Mouse (Mus musculus) embryonic stem cell, embryonic (primary cell): Measurements from ENCODE around the gene Sgk2.

Experiments
- CTCF ChIA-PET, 4 experiments: fragments of 300-600 bp in 2 of 4; fragments of 350-600 bp in 2 of 4; sonication (Branson Sonifier 250); formaldehyde crosslinking; loops; one replicate each; lab custom pipeline; 2022; ENCODE audit warnings: inconsistent platforms in 2 of 4; lab: Charles Lee
- POLR2A ChIA-PET, 4 experiments: fragments of 300-600 bp in 2 of 4; fragments of 350-600 bp in 2 of 4; sonication (Branson Sonifier 250); formaldehyde crosslinking; loops; one replicate each; lab custom pipeline; 2022; ENCODE audit warnings: antibody characterized with exemption in 4 of 4, inconsistent platforms in 1 of 4; lab: Charles Lee

Gene Sgk2

GRCm38 (mm10) chr2:162987218-162987617 lies at the start of gene Sgk2:
Gene Sgk2 (plus strand): TSS chr2:162987330.
- POLR2A ChIA-PET, result interaction anchor here in 2 of 4 experiments (0.5 to 1.8 kb wide), 5 partner anchors 19 to 492 kb away, joined by 3 to 5 read pairs (median 3); no protein-coding TSS in a partner anchor
- CTCF ChIA-PET, result interaction anchor here (0.8 to 1.8 kb wide), 4 partner anchors 19 to 115 kb away, joined by 3 to 4 read pairs (median 4); no protein-coding TSS in a partner anchor

- ChIA-PET CTCF (interaction anchor here in 1 of 4 experiments (0.6 kb wide), 1 partner anchor 29 kb away, joined by 7 read pairs; no protein-coding TSS in a partner anchor), POLR2A (interaction anchor here (0.9 to 13.5 kb wide), 12 partner anchors 8 to 264 kb away, joined by 3 to 304 read pairs (median 8); partner anchors contain the start of genes Srsf6 (in 4 of the 4), L3mbtl1 (in 1 of the 4) and Tox2 (in 1 of the 4))
These were observed 47.6 kb upstream of the Sgk2 start for GRCm38 (mm10) chr2:162939562-162939961.

GRCm38 (mm10) chr2:162943148-162943846 lies 43.8 kb upstream of the Sgk2 start, which contains the start of gene L3mbtl1:
Gene L3mbtl1 (plus strand): TSS chr2:162943472.
- ChIA-PET POLR2A (interaction anchor here (0.6 to 16.5 kb wide), 24 partner anchors 8 to 376 kb away, joined by 3 to 304 read pairs (median 4); partner anchors contain the start of gene Srsf6 (in 3 of the 4)), CTCF (interaction anchor here in 2 of 4 experiments (0.6 to 1.3 kb wide), 4 partner anchors 12 to 55 kb away, joined by 3 to 4 read pairs (median 4); no protein-coding TSS in a partner anchor)

- ChIA-PET CTCF (interaction anchor here in 1 of 4 experiments (1.1 to 1.3 kb wide), 3 partner anchors 13 to 55 kb away, joined by 3 to 4 read pairs (median 3); no protein-coding TSS in a partner anchor), POLR2A (interaction anchor here (0.6 to 16.5 kb wide), 17 partner anchors 8 to 145 kb away, joined by 3 to 304 read pairs (median 4); partner anchors contain the start of gene Srsf6 (in 3 of the 4))
These were observed 43.2 kb upstream of the Sgk2 start for GRCm38 (mm10) chr2:162943931-162944330.

- ChIA-PET CTCF (interaction anchor here in 2 of 4 experiments (1.4 to 2.6 kb wide), 4 partner anchors 10 to 52 kb away, joined by 3 to 6 read pairs (median 6); no protein-coding TSS in a partner anchor), POLR2A (interaction anchor here (1.1 to 16.5 kb wide), 11 partner anchors 9 to 144 kb away, joined by 3 to 304 read pairs (median 5); partner anchors contain the start of gene Srsf6 (in 3 of the 4))
These were observed 40.2 kb upstream of the Sgk2 start for GRCm38 (mm10) chr2:162946964-162947363.

GRCm38 (mm10) chr2:162947736-162948135 lies 39.4 kb upstream of the Sgk2 start:
- ChIA-PET POLR2A (interaction anchor here (0.8 to 16.5 kb wide), 24 partner anchors 8 to 399 kb away, joined by 3 to 304 read pairs (median 3); partner anchors contain the start of gene Srsf6 (in 3 of the 4)), CTCF (interaction anchor here in 2 of 4 experiments (0.8 to 2.6 kb wide), 9 partner anchors 9 to 305 kb away, joined by 3 to 6 read pairs (median 4); no protein-coding TSS in a partner anchor)

GRCm38 (mm10) chr2:162948221-162948620 lies 38.9 kb upstream of the Sgk2 start:
- ChIA-PET CTCF (interaction anchor here in 2 of 4 experiments (0.8 to 2.6 kb wide), 9 partner anchors 8 to 304 kb away, joined by 3 to 6 read pairs (median 4); no protein-coding TSS in a partner anchor), POLR2A (interaction anchor here (0.8 to 16.5 kb wide), 26 partner anchors 9 to 398 kb away, joined by 3 to 304 read pairs (median 4); partner anchors contain the start of gene Srsf6 (in 3 of the 4))

- POLR2A ChIA-PET, result interaction anchor here in 2 of 4 experiments (1.3 to 16.5 kb wide), 3 partner anchors 10 to 15 kb away, joined by 4 to 304 read pairs (median 4); partner anchors contain the start of gene Srsf6 (in 1 of the 2)
- CTCF ChIA-PET, result no interaction called here
These were observed 36.4 kb upstream of the Sgk2 start for GRCm38 (mm10) chr2:162950776-162951175.

- ChIA-PET POLR2A (interaction anchor here in 2 of 4 experiments (1.2 to 16.5 kb wide), 3 partner anchors 9 to 26 kb away, joined by 4 to 304 read pairs (median 12); partner anchors contain the start of gene Srsf6 (in 2 of the 2)), CTCF (interaction anchor here in 3 of 4 experiments (0.6 to 2.0 kb wide), 10 partner anchors 9 to 280 kb away, joined by 3 to 8 read pairs (median 4); no protein-coding TSS in a partner anchor)
These were observed 30.3 kb upstream of the Sgk2 start for GRCm38 (mm10) chr2:162956843-162957242.

- ChIA-PET CTCF (interaction anchor here in 3 of 4 experiments (0.6 to 1.3 kb wide), 5 partner anchors 13 to 379 kb away, joined by 3 to 5 read pairs (median 5); no protein-coding TSS in a partner anchor), POLR2A (interaction anchor here in 3 of 4 experiments (0.6 to 3.3 kb wide), 17 partner anchors 11 to 458 kb away, joined by 3 to 14 read pairs (median 4); no protein-coding TSS in a partner anchor)
These were observed 25.8 kb upstream of the Sgk2 start for GRCm38 (mm10) chr2:162961321-162961720.

GRCm38 (mm10) chr2:162966734-162967133 lies 20.4 kb upstream of the Sgk2 start:
- ChIA-PET CTCF (interaction anchor here in 2 of 4 experiments (1.0 to 1.7 kb wide), 3 partner anchors 10 to 135 kb away, joined by 3 to 4 read pairs (median 4); no protein-coding TSS in a partner anchor), POLR2A (interaction anchor here in 2 of 4 experiments (1.0 to 3.0 kb wide), 2 partner anchors 11 to 35 kb away, joined by 3 to 14 read pairs; partner anchors contain the start of gene Srsf6 (in 1 of the 2))

- CTCF ChIA-PET, result interaction anchor here (0.6 to 2.0 kb wide), 73 partner anchors 8 to 1894 kb away, joined by 3 to 19 read pairs (median 3); partner anchors contain the start of gene Sgk2 (in 3 of the 4)
These were observed 18.8 kb upstream of the Sgk2 start for GRCm38 (mm10) chr2:162968357-162968756.

GRCm38 (mm10) chr2:162969101-162969500 lies 18.0 kb upstream of the Sgk2 start:
- POLR2A ChIA-PET, result interaction anchor here in 1 of 4 experiments (1.3 to 1.7 kb wide), 2 partner anchors 20 to 28 kb away, joined by 4 to 5 read pairs; no protein-coding TSS in a partner anchor
- CTCF ChIA-PET, result interaction anchor here in 3 of 4 experiments (0.6 to 2.0 kb wide), 11 partner anchors 9 to 371 kb away, joined by 3 to 12 read pairs (median 3); partner anchors contain the start of gene Sgk2 (in 1 of the 3)

More at GRCm38 (mm10) chr2:162968357-162968756, 18.8 kb upstream of the Sgk2 start:
- POLR2A ChIA-PET, result interaction anchor here in 3 of 4 experiments (0.6 to 3.0 kb wide), 13 partner anchors 10 to 164 kb away, joined by 3 to 14 read pairs (median 3); partner anchors contain the start of genes Sgk2 (in 1 of the 3) and Srsf6 (in 1 of the 3)

- ChIA-PET CTCF (no interaction called here), POLR2A (no interaction called here)
These were observed 16.2 kb upstream of the Sgk2 start for GRCm38 (mm10) chr2:162970896-162971295.

GRCm38 (mm10) chr2:162972752-162973151 lies 14.4 kb upstream of the Sgk2 start:
- POLR2A ChIA-PET, result interaction anchor here in 3 of 4 experiments (0.6 to 1.6 kb wide), 6 partner anchors 10 to 447 kb away, joined by 3 to 4 read pairs (median 4); no protein-coding TSS in a partner anchor
- CTCF ChIA-PET, result interaction anchor here in 2 of 4 experiments (1.1 to 1.2 kb wide), 4 partner anchors 26 to 429 kb away, joined by 3 read pairs; no protein-coding TSS in a partner anchor

GRCm38 (mm10) chr2:162973206-162973605 lies 13.9 kb upstream of the Sgk2 start:
- CTCF ChIA-PET, result interaction anchor here in 3 of 4 experiments (0.5 to 1.2 kb wide), 8 partner anchors 24 to 428 kb away, joined by 3 to 5 read pairs (median 3); partner anchors contain the start of gene L3mbtl1 (in 1 of the 3)
- POLR2A ChIA-PET, result interaction anchor here (0.6 to 1.7 kb wide), 11 partner anchors 10 to 446 kb away, joined by 3 to 6 read pairs (median 3); partner anchors contain the start of gene Srsf6 (in 1 of the 4)
